Mouse (Mus musculus): ENCODE measurements around the gene Fam19a2.

DNA sequence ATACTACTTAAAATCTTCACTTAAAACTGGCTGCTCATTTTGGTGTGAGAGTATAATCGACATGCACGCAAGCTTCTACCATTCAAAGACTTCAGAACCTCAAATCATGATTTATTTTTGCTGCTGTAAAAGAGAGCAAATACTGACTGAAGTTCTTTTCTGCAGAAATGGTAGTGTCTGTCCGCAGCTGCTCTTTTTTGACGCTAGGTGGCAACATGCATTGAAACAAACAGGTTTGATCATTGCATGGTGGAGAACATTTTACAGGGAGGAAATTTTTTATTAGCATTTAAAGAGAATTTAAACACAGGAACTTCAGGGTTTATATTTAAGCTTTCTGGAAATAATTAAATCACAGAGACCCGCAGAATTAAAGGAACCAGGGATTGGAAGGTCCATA lies 9.5 kb upstream of the Fam19a2 start:
- TF ChIP-seq CTCF (IDR thresholded peaks at IDR 0.05; ENCODE audit: low read depth, low read length) (no peak), POLR2A (IDR thresholded peaks at IDR 0.05; ENCODE audit: extremely low read depth, insufficient read depth, low read length) (no peak)
